Mouse (Mus musculus) limb, embryonic 11.5 days (tissue): Measurements from ENCODE around the gene Clec2g. TPM values are rescaled to one million over a fixed set of nuclear protein-coding genes. Genes with fewer than 3 reads are reported as not detected.
"Not testable (repeated sequence)": the region's sequence is repeated elsewhere in the genome, so short reads cannot be mapped to it uniquely, and the experiment has no call there.

Experiments used
- ATAC-seq: fragments of 200-750 bp; cut with Nextera tagmentation; 2 replicates; pipeline ENCODE4 v1.8.0; 2017; ENCODE audit warnings: low read depth; ENCODE audit not compliant: insufficient number of reproducible peaks, low FRiP score, low TSS enrichment
- DNase-seq: peaks from one replicate; pipeline ENCODE4 v3.0.0-alpha.2; 2015; ENCODE audit warnings: low spot score
- H3K27ac ChIP-seq: fragments of 300-500 bp; sonication (generic); replicated peaks from 2 replicates; pipeline ENCODE4 v1.5.1; 2014; ENCODE audit warnings: low read depth, mild to moderate bottlenecking, low read length
- H3K27me3 ChIP-seq: fragments of 300-500 bp; sonication (generic); 2 replicates; pipeline ENCODE4 v1.6.1; 2014; ENCODE audit warnings: mild to moderate bottlenecking, low read length, mixed read lengths; ENCODE audit not compliant: control insufficient read depth, insufficient read depth
- H3K36me3 ChIP-seq: fragments of 300-500 bp; sonication (generic); 2 replicates; pipeline ENCODE4 v1.6.1; 2014; ENCODE audit warnings: mild to moderate bottlenecking, low read length, moderate library complexity, mixed read lengths; ENCODE audit not compliant: control insufficient read depth, insufficient read depth
- H3K4me1 ChIP-seq: fragments of 300-500 bp; sonication (generic); 2 replicates; pipeline ENCODE4 v1.6.1; 2014; ENCODE audit warnings: low read length, mixed read lengths; ENCODE audit not compliant: control insufficient read depth, insufficient read depth
- H3K4me2 ChIP-seq: fragments of 300-500 bp; sonication (generic); 2 replicates; pipeline ENCODE4 v1.6.1; 2014; ENCODE audit warnings: low read depth, mild to moderate bottlenecking, moderate library complexity; ENCODE audit not compliant: severe bottlenecking
- H3K4me3 ChIP-seq: fragments of 300-500 bp; sonication (generic); 2 replicates; pipeline ENCODE4 v1.5.1; 2014; ENCODE audit warnings: low read depth, low read length
- H3K9ac ChIP-seq: fragments of 300-500 bp; sonication (generic); 2 replicates; pipeline ENCODE4 v1.6.1; 2014; ENCODE audit warnings: mild to moderate bottlenecking, low read length
- H3K9me3 ChIP-seq: fragments of 300-500 bp; sonication (generic); 2 replicates; pipeline ENCODE4 v1.6.1; 2016; ENCODE audit warnings: low read length; ENCODE audit not compliant: control insufficient read depth
- WGBS: fragments of 180-500 bp; shearing (Covaris S2); extraction: QIAGEN DNeasy Blood & Tissue Kit; methylation state at CpG from one replicate; pipeline ENCODE4 v1.1.7; 2014; 5-methylcytosine and 5-hydroxymethylcytosine counted together
- polyA plus RNA-seq: library from polyadenylated mRNA; unstranded; fragments of >200 nt; fragmentation: Nextera tagmentation; extraction: Ambion mirVana; gene quantifications from 2 replicates; pipeline ENCODE4 v1.2.1, GENCODE M21; 2014

The Clec2g gene
- not detected in 2 replicates for polyA plus RNA-seq

GRCm38 (mm10) chr6:128934081-128934480 lies at the start of gene Clec2g:
Gene Clec2g (plus strand): TSS chr6:128934381.
- H3K27me3 ChIP-seq, H3K4me3 ChIP-seq, H3K4me1 ChIP-seq, ATAC-seq, DNase-seq, H3K4me2 ChIP-seq, H3K36me3 ChIP-seq, H3K27ac ChIP-seq, H3K9ac ChIP-seq, H3K9me3 ChIP-seq: not testable (repeated sequence)
- WGBS: 94% methylated on average over 4 of the region's 4 CpGs

GRCm38 (mm10) chr6:128887091-128887790 lies 46.9 kb upstream of the Clec2g start, which contains the start of gene Clec2i:
Gene Clec2i (plus strand): TSS chr6:128887588.
- not testable (repeated sequence) for ATAC-seq, H3K36me3 ChIP-seq

GRCm38 (mm10) chr6:128888834-128889233 lies 45.3 kb upstream of the Clec2g start:
- no peaks in the 10 kb centered on the region for H3K27me3 ChIP-seq
- no peak overlapping the region for H3K4me3 ChIP-seq
- no peak overlapping the region for H3K4me2 ChIP-seq
- ATAC-seq: no peak
- 82% methylated on average over 5 of the region's 5 CpGs for WGBS
- H3K27ac ChIP-seq: no peak overlapping the region
- DNase-seq: no peak
- no peaks in the 10 kb centered on the region for H3K4me1 ChIP-seq
- no peaks in the 10 kb centered on the region for H3K9me3 ChIP-seq
- no peaks in the 10 kb centered on the region for H3K36me3 ChIP-seq
- H3K9ac ChIP-seq: no peak overlapping the region

More at GRCm38 (mm10) chr6:128887091-128887790, 46.9 kb upstream of the Clec2g start, which contains the start of gene Clec2i:
- H3K4me1 ChIP-seq, H3K9me3 ChIP-seq, H3K4me3 ChIP-seq, H3K9ac ChIP-seq, H3K27me3 ChIP-seq, H3K27ac ChIP-seq, H3K4me2 ChIP-seq, DNase-seq: not testable (repeated sequence)
- WGBS: 88% methylated on average over 6 of the region's 6 CpGs

- Histone ChIP-seq H3K4me3 (no peak within 1 kb of the TSS), H3K27me3 (no peaks in the 10 kb centered on the region), H3K9me3 (no peaks in the 10 kb centered on the region), H3K27ac (no peak within 1 kb of the TSS), H3K4me1 (no peaks in the 10 kb centered on the region), H3K36me3 (no peaks in the 10 kb centered on the region), H3K9ac (no peak within 1 kb of the TSS), H3K4me2 (no peak within 1 kb of the TSS)
- ATAC-seq (no peak), DNase-seq (no peak)
- 70% methylated on average over 2 of the region's 2 CpGs for WGBS
Measured at GRCm38 (mm10) chr6:128890948-128891355, 43.2 kb upstream of the Clec2g start, which contains the start of gene BC035044. Gene BC035044 (minus strand): TSS chr6:128891126.

GRCm38 (mm10) chr6:128895404-128896001 lies 38.7 kb upstream of the Clec2g start:
- no peak overlapping the region for H3K9ac ChIP-seq
- DNase-seq (no peak), ATAC-seq (no peak)
- no peaks in the 10 kb centered on the region for H3K36me3 ChIP-seq
- 78% methylated on average over 3 of the region's 3 CpGs for WGBS
- H3K9me3 ChIP-seq: no peaks in the 10 kb centered on the region
- H3K4me1 ChIP-seq: no peaks in the 10 kb centered on the region
- no peaks in the 10 kb centered on the region for H3K27me3 ChIP-seq
- H3K27ac ChIP-seq: no peak overlapping the region
- no peak overlapping the region for H3K4me3 ChIP-seq
- H3K4me2 ChIP-seq: no peak overlapping the region

- DNase-seq (no peak), ATAC-seq (no peak)
- H3K36me3 ChIP-seq: no peaks in the 10 kb centered on the region
- H3K4me1 ChIP-seq: no peaks in the 10 kb centered on the region
- no peaks in the 10 kb centered on the region for H3K27me3 ChIP-seq
- no peak overlapping the region for H3K27ac ChIP-seq
- no peaks in the 10 kb centered on the region for H3K9me3 ChIP-seq
- H3K9ac ChIP-seq: no peak overlapping the region
- no peak overlapping the region for H3K4me2 ChIP-seq
- H3K4me3 ChIP-seq: no peak overlapping the region
- 83% methylated on average over 2 of the region's 2 CpGs for WGBS
Measured at GRCm38 (mm10) chr6:128900044-128900443, 34.1 kb upstream of the Clec2g start.

GRCm38 (mm10) chr6:128900796-128901552 lies 33.2 kb upstream of the Clec2g start:
- H3K4me1 ChIP-seq, H3K4me2 ChIP-seq, DNase-seq, H3K27ac ChIP-seq, H3K9me3 ChIP-seq, H3K36me3 ChIP-seq, H3K4me3 ChIP-seq, H3K9ac ChIP-seq, H3K27me3 ChIP-seq: not testable (repeated sequence)
- ATAC-seq: 0 out of 2 replicates have a peak, but pooled peaks have one; percentile 9
- 89% methylated on average over 6 of the region's 6 CpGs for WGBS

GRCm38 (mm10) chr6:128913598-128914254 lies 20.5 kb upstream of the Clec2g start:
- H3K36me3 ChIP-seq: no peaks in the 10 kb centered on the region
- no peaks in the 10 kb centered on the region for H3K9me3 ChIP-seq
- H3K27me3 ChIP-seq: no peaks in the 10 kb centered on the region
- no peak for ATAC-seq
- DNase-seq: no peak
- no peak overlapping the region for H3K27ac ChIP-seq
- WGBS: 89% methylated on average over 2 of the region's 2 CpGs
- no peak overlapping the region for H3K9ac ChIP-seq
- no peak overlapping the region for H3K4me2 ChIP-seq
- no peak overlapping the region for H3K4me3 ChIP-seq
- no peaks in the 10 kb centered on the region for H3K4me1 ChIP-seq
